Mouse (Mus musculus): ENCODE measurements around the gene Gm27021. TPM values are rescaled to one million over a fixed set of nuclear protein-coding genes. Genes with fewer than 3 reads are reported as not detected.

The Gm27021 gene
- 2.2 TPM in 1 of 2 replicates, not detected in the other for polyA plus RNA-seq (2012; rRNA removed; ENCODE audit: low replicate concordance)

DNA sequence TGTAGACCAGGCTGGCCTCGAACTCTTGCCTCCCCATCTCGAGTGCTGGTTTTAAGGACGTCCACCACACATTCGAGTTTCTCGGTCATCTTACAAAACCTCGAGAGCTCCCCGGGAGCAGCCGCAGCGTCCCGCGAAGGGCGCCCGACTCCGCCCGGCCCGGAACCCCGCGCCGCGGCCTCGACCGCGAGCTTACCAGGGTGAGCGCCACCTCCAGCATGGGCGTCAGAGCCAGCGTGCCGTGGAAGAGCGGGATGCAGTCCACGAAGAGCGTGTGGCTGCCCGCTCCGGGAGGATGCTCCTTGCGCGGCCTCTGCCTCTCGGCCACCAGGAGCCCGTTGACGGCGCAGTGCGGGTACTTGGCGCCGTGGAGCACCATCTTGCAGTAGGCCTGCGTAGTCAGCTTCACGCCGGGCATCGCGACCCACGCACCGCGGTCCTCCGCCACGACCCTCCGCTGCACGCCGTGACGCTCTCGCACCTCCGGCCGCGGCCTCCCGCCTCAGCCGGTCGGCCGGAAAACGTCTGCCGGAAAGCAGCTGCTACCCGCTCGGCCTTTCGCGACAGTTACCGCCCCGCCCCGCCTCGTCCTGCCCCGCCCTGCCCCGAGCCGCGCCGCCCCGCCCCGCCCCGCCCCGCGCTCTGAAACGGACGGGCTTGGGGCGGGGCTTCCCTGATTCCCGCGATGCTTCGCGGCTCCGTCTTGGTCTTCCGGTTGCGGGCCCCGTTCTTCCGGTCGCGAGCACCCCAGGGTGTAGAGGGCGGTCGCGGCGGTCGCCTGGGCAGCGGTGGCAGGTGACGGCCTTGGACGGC lies at the start of gene Gm27021, which contains the start of gene Cox4i1:
Gm27021 (minus strand) TSS at position 519 of the 813 bp plus-strand sequence.
Cox4i1 (plus strand) TSS at position 662 of the 813 bp plus-strand sequence.

DNA sequence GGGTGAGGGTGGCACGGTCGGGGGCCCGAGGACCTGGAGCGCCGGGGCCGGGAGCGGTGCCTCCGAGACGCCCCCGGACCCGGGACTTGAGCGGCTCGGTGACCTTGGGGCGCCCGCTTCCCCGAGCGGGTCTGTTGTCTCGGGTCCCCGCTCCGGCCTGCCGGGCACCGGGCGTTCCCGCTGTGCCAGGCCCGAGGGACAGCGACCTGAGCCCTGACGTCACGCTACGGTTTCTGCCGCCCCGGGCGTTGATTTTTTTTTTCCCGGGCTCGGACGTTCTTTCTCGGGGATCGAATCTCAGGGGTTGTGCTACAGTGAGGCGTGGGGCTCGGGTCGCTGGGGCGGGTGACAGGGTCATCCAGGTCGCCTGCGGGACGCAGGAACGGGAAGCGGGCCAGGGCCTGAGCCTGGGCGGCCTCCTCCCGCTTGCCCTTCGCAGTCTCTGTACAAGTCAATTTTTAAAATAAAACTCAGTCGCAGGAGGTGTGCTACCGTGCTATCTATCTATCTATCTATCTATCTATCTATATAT lies 561 bp upstream of the Gm27021 start, which contains the start of gene Emc8:
Emc8 (minus strand) TSS at position 200 of the 532 bp plus-strand sequence.

DNA sequence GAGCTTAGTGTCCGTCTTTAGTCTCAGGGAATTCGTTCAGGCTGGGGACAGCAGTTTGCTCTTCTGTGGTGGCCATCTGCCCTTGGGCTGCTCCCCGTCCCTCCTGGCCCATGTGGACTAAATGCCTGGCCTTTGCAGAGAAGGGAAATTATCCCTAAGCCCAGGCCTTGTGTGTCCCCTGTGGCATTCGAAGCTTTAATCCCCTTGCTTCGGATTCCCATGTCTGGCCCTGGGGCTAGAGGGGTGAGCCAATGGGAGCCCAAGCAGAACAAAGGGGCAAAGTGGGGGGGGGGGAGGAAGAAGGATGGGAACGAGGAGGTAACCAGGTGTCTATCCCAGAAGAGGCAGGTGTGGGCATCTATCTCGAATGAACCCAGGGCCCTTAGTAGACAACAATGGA lies 20.3 kb downstream of the Gm27021 start, which contains the start of gene 1190005I06Rik:
1190005I06Rik (minus strand) TSS at position 101 of the 400 bp plus-strand sequence.

DNA sequence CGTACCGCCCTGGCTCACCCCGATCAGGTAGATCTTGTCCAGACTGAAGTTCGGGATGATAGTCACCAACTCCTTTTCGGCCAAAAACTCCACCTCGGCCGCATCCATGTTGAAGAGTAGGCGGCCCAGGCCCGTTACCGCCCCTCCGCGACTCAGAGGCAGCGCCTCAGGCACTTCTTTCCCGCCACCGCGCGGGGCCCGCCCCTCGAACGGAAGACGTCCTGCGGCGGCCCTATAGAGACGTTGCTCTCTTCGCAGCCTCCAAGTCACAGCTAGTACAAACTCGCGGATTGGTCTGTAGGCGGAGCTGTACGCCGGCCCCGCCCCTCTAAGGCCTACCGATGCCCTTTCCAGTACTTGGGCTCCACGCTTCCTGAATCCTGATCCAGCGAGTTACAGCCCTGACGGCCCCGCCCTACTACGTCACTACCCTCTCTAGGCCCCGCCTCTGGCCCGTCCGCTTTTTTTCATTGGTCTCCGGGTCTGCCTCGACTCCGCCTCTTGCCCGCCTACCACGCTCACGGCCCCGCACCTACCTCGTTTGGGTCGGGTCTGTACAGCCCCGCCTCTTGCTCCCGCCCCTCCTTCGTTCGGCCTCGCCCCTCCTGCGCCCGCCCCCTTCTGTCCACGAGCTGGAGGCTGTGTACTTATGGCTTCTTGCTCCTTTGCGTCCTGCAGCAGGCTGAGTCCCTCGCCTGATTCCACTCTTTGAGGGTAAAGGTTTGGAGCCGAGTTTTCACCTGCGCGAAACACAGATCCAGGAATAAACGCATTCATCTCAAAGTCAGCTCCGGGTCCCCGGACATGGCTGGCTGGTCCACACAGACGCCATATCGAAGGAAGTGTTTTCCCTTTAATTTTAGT lies 78.7 kb downstream of the Gm27021 start, which contains the start of gene Gins2:
Gins2 (minus strand) TSS at position 397 of the 864 bp plus-strand sequence.

Other genes starting within 250 kb of the Gm27021 start
- 16.0 and 17.0 TPM in 2 replicates for gene Gins2, start 78.8 kb downstream of the Gm27021 start, polyA plus RNA-seq (2012; rRNA removed; ENCODE audit: low replicate concordance)
- gene 1190005I06Rik, start 20.4 kb downstream of the Gm27021 start, polyA plus RNA-seq (2012; rRNA removed; ENCODE audit: low replicate concordance): 11.5 and 37.7 TPM in 2 replicates
- gene Cox4i1, start 143 bp upstream of the Gm27021 start, polyA plus RNA-seq (2012; rRNA removed; ENCODE audit: low replicate concordance): 959 and 1,204 TPM in 2 replicates
- gene Emc8, start 494 bp upstream of the Gm27021 start, polyA plus RNA-seq (2012; rRNA removed; ENCODE audit: low replicate concordance): 102 and 139 TPM in 2 replicates
- gene Irf8, start 68.3 kb upstream of the Gm27021 start, polyA plus RNA-seq (2012; rRNA removed; ENCODE audit: low replicate concordance): 39.3 and 145 TPM in 2 replicates